Mouse (Mus musculus): ENCODE data around the gene Cdc42bpg. TPM values are rescaled to one million over a fixed set of nuclear protein-coding genes. Genes with fewer than 3 reads are reported as not detected.
A peak's percentile ranks its signal among the peaks of the same experiment; 100 is the strongest.

Gene Cdc42bpg
- polyA plus RNA-seq, 1 experiment from 2014 or later = 0.55 TPM

- no peak overlapping the region for H3K4me3 ChIP-seq (ENCODE audit: low read depth, low read length)
- no peak overlapping the region for H3K27ac ChIP-seq (ENCODE audit: low read depth, low read length)
- ATAC-seq (replicated peaks; ENCODE audit: low FRiP score) (no peak), DNase-seq (ENCODE audit: low spot score) (no peak)
- H3K4me1 ChIP-seq (replicated peaks; ENCODE audit: control insufficient read depth, insufficient read depth, low read length) = no peaks in the 10 kb centered on the region
- no peaks in the 10 kb centered on the region for H3K27me3 ChIP-seq (ENCODE audit: control insufficient read depth, insufficient read depth, low read length)
- H3K9ac ChIP-seq (ENCODE audit: low read length) = no peak overlapping the region
- no peaks in the 10 kb centered on the region for H3K36me3 ChIP-seq (ENCODE audit: control insufficient read depth, insufficient read depth, low read length)
- WGBS = 90% methylated on average over 33 of the region's 33 CpGs
- no peaks in the 10 kb centered on the region for H3K9me3 ChIP-seq (ENCODE audit: control insufficient read depth, low read length)
- H3K4me2 ChIP-seq (ENCODE audit: low read depth, low read length, severe bottlenecking) = no peak overlapping the region
Measured at GRCm38 (mm10) chr19:6321786-6322621, 15.7 kb downstream of the Cdc42bpg start.

DNA sequence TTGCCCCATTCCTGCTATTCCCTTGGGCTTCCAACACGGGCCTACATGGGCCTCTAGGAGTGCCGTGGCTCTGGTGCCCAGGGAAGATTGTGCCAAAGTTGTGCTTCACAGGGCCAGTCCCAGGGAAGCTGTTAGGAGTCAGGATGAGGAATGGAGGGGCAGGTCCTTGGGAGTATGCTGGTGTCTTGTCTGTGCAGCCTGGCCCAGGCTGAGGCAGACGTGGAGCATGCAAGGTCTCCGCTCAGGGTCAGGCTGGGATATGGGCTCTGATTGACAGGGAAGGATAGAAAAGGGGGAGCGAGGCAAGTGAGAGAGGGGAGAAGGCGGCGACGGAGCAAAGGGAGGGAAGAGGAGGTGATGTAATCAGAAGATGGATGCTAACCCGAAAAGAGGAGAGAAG is 18.5 kb downstream of the Cdc42bpg start:
- ATAC-seq (replicated peaks; ENCODE audit: low FRiP score) (no peak), DNase-seq (ENCODE audit: low spot score) (no peak)
- Histone ChIP-seq H3K4me1 (replicated peaks; ENCODE audit: control insufficient read depth, insufficient read depth, low read length) (no peaks in the 10 kb centered on the region), H3K4me3 (ENCODE audit: low read depth, low read length) (no peak overlapping the region), H3K4me2 (ENCODE audit: low read depth, low read length, severe bottlenecking) (no peak overlapping the region), H3K9me3 (ENCODE audit: control insufficient read depth, low read length) (no peaks in the 10 kb centered on the region), H3K9ac (ENCODE audit: low read length) (no peak overlapping the region), H3K27ac (ENCODE audit: low read depth, low read length) (no peak overlapping the region), H3K27me3 (ENCODE audit: control insufficient read depth, insufficient read depth, low read length) (no peaks in the 10 kb centered on the region), H3K36me3 (ENCODE audit: control insufficient read depth, insufficient read depth, low read length) (no peaks in the 10 kb centered on the region)
- 86% methylated on average over 9 of the region's 9 CpGs for WGBS

- H3K4me2 ChIP-seq (ENCODE audit: low read depth, low read length, severe bottlenecking) = no peak overlapping the region
- WGBS = 76% methylated on average over 5 of the region's 5 CpGs
- DNase-seq (ENCODE audit: low spot score) (no peak), ATAC-seq (replicated peaks; ENCODE audit: low FRiP score) (no peak)
- no peak overlapping the region for H3K27ac ChIP-seq (ENCODE audit: low read depth, low read length)
- H3K9ac ChIP-seq (ENCODE audit: low read length) = no peak overlapping the region
- H3K9me3 ChIP-seq (ENCODE audit: control insufficient read depth, low read length) = no peaks in the 10 kb centered on the region
- no peaks in the 10 kb centered on the region for H3K27me3 ChIP-seq (ENCODE audit: control insufficient read depth, insufficient read depth, low read length)
- no peak overlapping the region for H3K4me3 ChIP-seq (ENCODE audit: low read depth, low read length)
- H3K36me3 ChIP-seq (ENCODE audit: control insufficient read depth, insufficient read depth, low read length) = no peaks in the 10 kb centered on the region
- peaks cover 7% of the 10 kb centered on the region; the same call in 1 of the 2 replicates for H3K4me1 ChIP-seq (replicated peaks; ENCODE audit: control insufficient read depth, insufficient read depth, low read length)
Measured at GRCm38 (mm10) chr19:6331178-6331577, 24.9 kb downstream of the Cdc42bpg start.

- Histone ChIP-seq H3K9me3 (ENCODE audit: control insufficient read depth, low read length) (no peaks in the 10 kb centered on the region), H3K9ac (ENCODE audit: low read length) (peak overlapping the region; percentile 23; the same call in 1 of the 2 replicates), H3K4me3 (ENCODE audit: low read depth, low read length) (no peak overlapping the region), H3K27me3 (ENCODE audit: control insufficient read depth, insufficient read depth, low read length) (no peaks in the 10 kb centered on the region), H3K4me2 (ENCODE audit: low read depth, low read length, severe bottlenecking) (peak overlapping the region; percentile 34), H3K36me3 (ENCODE audit: control insufficient read depth, insufficient read depth, low read length) (no peaks in the 10 kb centered on the region), H3K27ac (ENCODE audit: low read depth, low read length) (no peak overlapping the region), H3K4me1 (replicated peaks; ENCODE audit: control insufficient read depth, insufficient read depth, low read length) (peaks cover 14% of the 10 kb centered on the region)
- WGBS = 25% methylated on average over 13 of the region's 13 CpGs
- ATAC-seq (replicated peaks; ENCODE audit: low FRiP score) (no peak), DNase-seq (ENCODE audit: low spot score) (peak; percentile 69)
Measured at GRCm38 (mm10) chr19:6331719-6332516, 25.7 kb downstream of the Cdc42bpg start.

DNA sequence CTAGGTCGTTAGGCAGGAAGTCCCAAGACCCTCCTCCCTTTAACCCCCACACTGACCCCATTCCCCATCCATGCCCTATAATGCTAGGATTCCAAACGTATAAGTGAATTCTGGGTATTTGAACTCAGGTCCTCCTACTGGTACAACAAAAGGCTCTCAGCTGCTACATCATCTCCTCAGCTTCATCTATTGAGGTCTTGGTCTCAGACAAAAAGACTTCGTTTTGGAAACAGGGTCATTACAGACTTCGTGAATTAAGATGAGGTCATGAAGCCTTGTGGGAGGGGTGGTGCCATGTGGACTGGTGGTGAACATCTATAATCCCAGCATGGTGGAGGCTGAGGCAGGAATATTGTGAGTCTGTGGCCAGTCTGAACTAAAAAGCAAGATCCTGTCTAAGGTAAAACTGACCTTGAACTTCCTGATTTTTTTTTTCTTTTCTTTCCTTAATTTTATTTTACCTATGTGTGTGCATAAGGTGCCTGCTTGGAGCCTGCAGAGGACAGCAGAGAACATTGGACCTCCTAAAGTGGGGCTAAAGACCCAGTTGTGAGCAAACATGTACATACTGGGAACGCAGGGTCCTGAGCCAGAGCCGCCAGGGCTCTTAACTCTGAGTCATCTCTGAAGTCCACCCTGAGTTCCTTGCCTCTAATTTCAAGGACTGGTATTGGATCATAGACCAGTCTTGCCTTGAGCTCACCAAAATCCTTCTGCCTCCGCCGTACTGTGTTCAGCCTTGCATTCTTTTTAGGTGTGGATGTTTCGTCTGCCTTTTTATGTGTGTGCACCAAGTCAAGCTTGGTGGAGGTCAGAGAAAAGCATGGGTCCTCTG is 27.7 kb downstream of the Cdc42bpg start:
- Histone ChIP-seq H3K27ac (ENCODE audit: low read depth, low read length) (peak overlapping the region; percentile 69), H3K27me3 (ENCODE audit: control insufficient read depth, insufficient read depth, low read length) (no peaks in the 10 kb centered on the region), H3K4me1 (replicated peaks; ENCODE audit: control insufficient read depth, insufficient read depth, low read length) (peaks cover 14% of the 10 kb centered on the region), H3K9me3 (ENCODE audit: control insufficient read depth, low read length) (no peaks in the 10 kb centered on the region), H3K36me3 (ENCODE audit: control insufficient read depth, insufficient read depth, low read length) (peaks cover 4% of the 10 kb centered on the region; the same call in 1 of the 2 replicates), H3K4me3 (ENCODE audit: low read depth, low read length) (peak overlapping the region; percentile 88; the same call in 1 of the 2 replicates), H3K9ac (ENCODE audit: low read length) (peak overlapping the region; percentile 50; the same call in 1 of the 2 replicates), H3K4me2 (ENCODE audit: low read depth, low read length, severe bottlenecking) (peak overlapping the region; percentile 98)
- DNase-seq (ENCODE audit: low spot score) (no peak), ATAC-seq (replicated peaks; ENCODE audit: low FRiP score) (0 out of 2 replicates have a peak, but pooled peaks have one; percentile 4)
- WGBS = 69% methylated on average over 9 of the region's 9 CpGs

- Histone ChIP-seq H3K27me3 (ENCODE audit: control insufficient read depth, insufficient read depth, low read length) (no peaks in the 10 kb centered on the region), H3K27ac (ENCODE audit: low read depth, low read length) (peak within 1 kb of the TSS; percentile 69), H3K4me3 (ENCODE audit: low read depth, low read length) (peak within 1 kb of the TSS; percentile 88), H3K9ac (ENCODE audit: low read length) (peak within 1 kb of the TSS; percentile 85), H3K4me1 (replicated peaks; ENCODE audit: control insufficient read depth, insufficient read depth, low read length) (peaks cover 14% of the 10 kb centered on the region), H3K9me3 (ENCODE audit: control insufficient read depth, low read length) (no peaks in the 10 kb centered on the region), H3K36me3 (ENCODE audit: control insufficient read depth, insufficient read depth, low read length) (peaks cover 4% of the 10 kb centered on the region; the same call in 1 of the 2 replicates), H3K4me2 (ENCODE audit: low read depth, low read length, severe bottlenecking) (peak within 1 kb of the TSS; percentile 98)
- ATAC-seq (replicated peaks; ENCODE audit: low FRiP score) (peak; percentile 93), DNase-seq (ENCODE audit: low spot score) (peak; percentile 96)
- under 1% methylated on average over 42 of the region's 43 CpGs for WGBS
Measured at GRCm38 (mm10) chr19:6334673-6335457, 28.6 kb downstream of the Cdc42bpg start, which contains the start of gene Men1. Men1 (plus strand) TSS chr19:6334979.

DNA sequence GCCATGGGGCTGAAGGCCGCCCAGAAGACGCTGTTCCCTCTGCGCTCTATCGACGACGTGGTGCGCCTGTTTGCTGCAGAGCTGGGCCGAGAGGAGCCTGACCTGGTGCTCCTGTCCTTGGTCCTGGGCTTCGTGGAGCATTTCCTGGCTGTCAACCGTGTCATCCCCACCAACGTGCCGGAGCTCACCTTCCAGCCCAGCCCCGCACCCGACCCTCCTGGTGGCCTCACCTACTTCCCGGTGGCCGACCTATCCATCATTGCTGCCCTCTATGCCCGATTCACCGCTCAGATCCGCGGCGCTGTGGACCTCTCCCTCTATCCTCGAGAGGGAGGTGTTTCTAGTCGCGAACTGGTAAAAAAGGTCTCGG is 29.2 kb downstream of the Cdc42bpg start:
- 0% methylated on average over 25 of the region's 25 CpGs for WGBS
- Histone ChIP-seq H3K9me3 (ENCODE audit: control insufficient read depth, low read length) (no peaks in the 10 kb centered on the region), H3K4me1 (replicated peaks; ENCODE audit: control insufficient read depth, insufficient read depth, low read length) (peaks cover 14% of the 10 kb centered on the region), H3K4me2 (ENCODE audit: low read depth, low read length, severe bottlenecking) (peak overlapping the region; percentile 98), H3K36me3 (ENCODE audit: control insufficient read depth, insufficient read depth, low read length) (peaks cover 4% of the 10 kb centered on the region; the same call in 1 of the 2 replicates), H3K27ac (ENCODE audit: low read depth, low read length) (peak overlapping the region; percentile 8; the same call in 1 of the 2 replicates), H3K27me3 (ENCODE audit: control insufficient read depth, insufficient read depth, low read length) (no peaks in the 10 kb centered on the region), H3K9ac (ENCODE audit: low read length) (peak overlapping the region; percentile 85), H3K4me3 (ENCODE audit: low read depth, low read length) (peak overlapping the region; percentile 88)
- ATAC-seq (replicated peaks; ENCODE audit: low FRiP score) (0 out of 2 replicates have a peak, but pooled peaks have one; percentile 1), DNase-seq (ENCODE audit: low spot score) (peak; percentile 68)
